Mouse (Mus musculus) liver, postnatal 0 days (tissue): ENCODE measurements at regions not wholly inside any gene's neighbourhood (a gene's known extent, or its start where the extent isn't known, plus 50 kb on each side); places are given as distances from the start of the nearest gene placed in this dataset.

Experiments used
- ATAC-seq: fragments of 200-750 bp; cut with Nextera tagmentation; 2 replicates; pipeline ENCODE4 v1.8.0; 2017; ENCODE audit warnings: mild to moderate bottlenecking, moderate library complexity
- DNase-seq: peaks from one replicate; pipeline ENCODE4 v3.0.0-alpha.2; 2016
- H3K27ac ChIP-seq: fragments of 300-500 bp; sonication (generic); 2 replicates; pipeline ENCODE4 v1.5.1; 2014; ENCODE audit warnings: antibody characterized with exemption, moderate library complexity, mild to moderate bottlenecking, low read depth
- H3K27me3 ChIP-seq: fragments of 300-500 bp; sonication (generic); 2 replicates; pipeline ENCODE4 v1.6.1; 2014; ENCODE audit warnings: low read length, control low read depth, mixed read lengths; ENCODE audit not compliant: insufficient read depth
- H3K36me3 ChIP-seq: fragments of 300-500 bp; sonication (generic); replicated peaks from 2 replicates; pipeline ENCODE4 v1.6.1; 2014; ENCODE audit warnings: mild to moderate bottlenecking, control low read depth, low read length, moderate library complexity, mixed read lengths; ENCODE audit not compliant: insufficient read depth
- H3K4me1 ChIP-seq: fragments of 300-500 bp; sonication (generic); 2 replicates; pipeline ENCODE4 v1.6.1; 2014; ENCODE audit warnings: antibody characterized with exemption, mild to moderate bottlenecking, control low read depth; ENCODE audit not compliant: insufficient read depth
- H3K4me2 ChIP-seq: fragments of 300-500 bp; sonication (generic); 2 replicates; pipeline ENCODE4 v1.6.1; 2014; ENCODE audit warnings: low read depth, mild to moderate bottlenecking, low read length, moderate library complexity, mixed read lengths
- H3K4me3 ChIP-seq: fragments of 300-500 bp; sonication (generic); 2 replicates; pipeline ENCODE4 v1.5.1; 2014; ENCODE audit warnings: low read depth, low read length
- H3K9ac ChIP-seq: fragments of 300-500 bp; sonication (generic); replicated peaks from 2 replicates; pipeline ENCODE4 v1.6.1; 2014; ENCODE audit warnings: mild to moderate bottlenecking, moderate library complexity
- H3K9me3 ChIP-seq: fragments of 300-500 bp; sonication (generic); 2 replicates; pipeline ENCODE4 v1.6.1; 2016; ENCODE audit warnings: mild to moderate bottlenecking, control low read depth, low read length, mixed read lengths
- CTCF ChIP-seq: sonication (generic); IDR thresholded peaks from 2 replicates; pipeline ENCODE4 v1.5.1; 2016; ENCODE audit warnings: antibody characterized with exemption, low read depth
- EP300 ChIP-seq: IDR thresholded peaks from 2 replicates; pipeline ENCODE4 v1.6.1; 2016; ENCODE audit warnings: antibody characterized with exemption, low read depth, mild to moderate bottlenecking
- WGBS: fragments of 180-500 bp; shearing (Covaris S2); extraction: QIAGEN DNeasy Blood & Tissue Kit; methylation state at CpG from one replicate; pipeline ENCODE4 v1.1.7; 2014; ENCODE audit not compliant: insufficient replicate concordance; 5-methylcytosine and 5-hydroxymethylcytosine counted together

- no peak for DNase-seq
Observed at GRCm38 (mm10) chr6:147324336-147324735, 60.4 kb upstream of the Pthlh start.

GRCm38 (mm10) chr6:147318106-147318505 is 54.1 kb upstream of the Pthlh start:
- no peak for TF ChIP-seq CTCF
- no peak for TF ChIP-seq EP300
- no peaks in the 10 kb centered on the region for H3K9me3 ChIP-seq
- DNase-seq: no peak
- no peak overlapping the region for H3K4me2 ChIP-seq
- H3K27ac ChIP-seq: no peak overlapping the region
- no peak for ATAC-seq
- no peak overlapping the region for H3K4me3 ChIP-seq
- H3K36me3 ChIP-seq: no peaks in the 10 kb centered on the region
- no peak overlapping the region for H3K9ac ChIP-seq
- H3K4me1 ChIP-seq: 0 out of 2 replicates have a peak, but pooled peaks cover 2% of the 10 kb centered on the region
- no peaks in the 10 kb centered on the region for H3K27me3 ChIP-seq
- 80% methylated on average over 2 of the region's 2 CpGs for WGBS

More at GRCm38 (mm10) chr6:147324336-147324735, 60.4 kb upstream of the Pthlh start:
- TF ChIP-seq CTCF (no peak), EP300 (no peak)
- no peak overlapping the region for H3K9ac ChIP-seq
- no peaks in the 10 kb centered on the region for H3K9me3 ChIP-seq
- ATAC-seq: no peak
- H3K4me1 ChIP-seq: no peaks in the 10 kb centered on the region
- H3K4me2 ChIP-seq: no peak overlapping the region
- no peaks in the 10 kb centered on the region for H3K36me3 ChIP-seq
- WGBS: 71% methylated on average over 2 of the region's 2 CpGs
- no peak overlapping the region for H3K27ac ChIP-seq
- H3K4me3 ChIP-seq: no peak overlapping the region
- H3K27me3 ChIP-seq: no peaks in the 10 kb centered on the region

GRCm38 (mm10) chr6:147316702-147317468 is 52.9 kb upstream of the Pthlh start:
- WGBS: 71% methylated on average over 11 of the region's 11 CpGs
- H3K27ac ChIP-seq: no peak overlapping the region
- TF ChIP-seq CTCF (no peak), EP300 (no peak)
- no peak for ATAC-seq
- 0 out of 2 replicates have a peak, but pooled peaks cover 2% of the 10 kb centered on the region for H3K4me1 ChIP-seq
- no peak overlapping the region for H3K9ac ChIP-seq
- no peak overlapping the region for H3K4me2 ChIP-seq
- no peak overlapping the region for H3K4me3 ChIP-seq
- no peaks in the 10 kb centered on the region for H3K27me3 ChIP-seq
- no peak for DNase-seq
- H3K9me3 ChIP-seq: no peaks in the 10 kb centered on the region
- H3K36me3 ChIP-seq: no peaks in the 10 kb centered on the region

GRCm38 (mm10) chr6:147316140-147316539 is 52.2 kb upstream of the Pthlh start:
- ATAC-seq (peak; percentile 53), DNase-seq (no peak)
- Histone ChIP-seq H3K36me3 (no peaks in the 10 kb centered on the region), H3K9ac (no peak overlapping the region), H3K9me3 (no peaks in the 10 kb centered on the region), H3K27ac (no peak overlapping the region), H3K4me3 (no peak overlapping the region), H3K27me3 (no peaks in the 10 kb centered on the region), H3K4me1 (0 out of 2 replicates have a peak, but pooled peaks cover 2% of the 10 kb centered on the region), H3K4me2 (no peak overlapping the region)
- no peak for TF ChIP-seq CTCF
- 57% methylated on average over 3 of the region's 3 CpGs for WGBS

DNA sequence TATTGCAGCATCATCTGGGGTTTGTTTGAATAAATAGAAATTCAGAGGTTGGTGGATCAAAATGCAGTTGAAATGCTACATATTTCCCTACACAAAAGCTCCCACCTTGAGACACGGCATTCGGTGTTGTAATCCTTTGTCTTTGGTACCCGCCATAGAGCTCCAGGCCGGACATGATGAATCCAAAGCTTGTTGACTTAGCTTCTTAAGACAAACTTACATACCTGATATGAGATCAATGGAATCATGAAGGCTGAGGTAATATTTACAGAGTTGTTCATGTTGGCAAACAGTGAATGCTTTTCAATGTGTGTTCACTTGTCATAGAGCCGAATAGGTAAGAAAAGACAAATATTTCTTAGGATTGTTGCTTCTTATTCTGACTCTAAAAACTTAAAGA is 51.2 kb upstream of the Pthlh start:
- no peaks in the 10 kb centered on the region for H3K36me3 ChIP-seq
- no peaks in the 10 kb centered on the region for H3K27me3 ChIP-seq
- ATAC-seq (no peak), DNase-seq (no peak)
- 56% methylated on average over 5 of the region's 5 CpGs for WGBS
- H3K4me3 ChIP-seq: no peak overlapping the region
- no peak overlapping the region for H3K9ac ChIP-seq
- H3K4me2 ChIP-seq: no peak overlapping the region
- 0 out of 2 replicates have a peak, but pooled peaks cover 2% of the 10 kb centered on the region for H3K4me1 ChIP-seq
- H3K9me3 ChIP-seq: no peaks in the 10 kb centered on the region
- no peak overlapping the region for H3K27ac ChIP-seq
- TF ChIP-seq EP300 (no peak), CTCF (no peak)
